Mouse (Mus musculus) cerebellum, postnatal 14 days (tissue): ENCODE data around the gene Zfp9.

Source experiments
- DNase-seq, 2 experiments: peaks; one replicate each; pipeline ENCODE4 v3.0.0; 2021; ENCODE audit warnings: mixed read lengths in 2 of 2

The Zfp9 gene

DNA sequence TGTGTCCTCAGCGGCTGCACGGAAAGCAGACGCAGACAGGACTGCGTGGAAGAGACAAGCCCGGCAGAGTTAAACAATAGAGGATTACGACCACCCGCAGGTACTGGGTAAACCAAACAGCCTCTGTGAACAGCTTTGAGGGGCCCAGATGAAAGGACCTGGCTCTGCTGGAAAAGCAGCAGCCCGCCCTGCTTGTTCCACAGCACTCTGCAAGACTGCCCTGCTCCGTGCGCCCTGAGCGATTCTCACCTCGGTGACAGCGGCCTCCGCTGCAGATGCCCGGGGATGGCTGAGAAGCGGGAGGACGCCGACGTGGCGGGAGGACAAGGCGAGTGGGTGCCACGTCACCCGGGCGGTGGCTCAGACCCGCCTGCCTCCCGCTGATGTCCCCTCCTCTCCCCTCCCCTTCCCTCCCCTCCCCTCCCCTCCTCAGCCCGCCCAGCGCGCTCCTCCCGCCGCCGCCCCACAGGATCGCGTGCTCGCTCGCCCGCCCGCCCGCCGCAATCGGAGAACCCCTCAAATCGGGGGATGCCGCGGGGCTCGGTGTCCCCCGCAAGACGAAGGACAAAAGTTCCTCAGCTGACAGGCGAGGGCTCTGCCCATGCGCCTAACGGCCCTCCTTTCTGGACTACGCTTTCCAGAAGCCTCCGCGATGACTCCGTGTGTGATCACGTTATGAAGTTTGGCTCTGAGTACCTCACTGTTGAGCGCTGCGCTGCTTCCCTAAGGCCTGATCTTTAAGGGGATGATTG, at the start of gene Zfp9:
Gene Zfp9 (minus strand): TSS at position 364 of the 752 bp plus-strand sequence.
- peak; percentile 85 to 89 for DNase-seq

GRCm38 (mm10) chr6:118520668-118521067, 41.5 kb upstream of the Zfp9 start:
- no peak for DNase-seq

- DNase-seq = no peak
Observed at GRCm38 (mm10) chr6:118513335-118514012, 34.4 kb upstream of the Zfp9 start.

DNA sequence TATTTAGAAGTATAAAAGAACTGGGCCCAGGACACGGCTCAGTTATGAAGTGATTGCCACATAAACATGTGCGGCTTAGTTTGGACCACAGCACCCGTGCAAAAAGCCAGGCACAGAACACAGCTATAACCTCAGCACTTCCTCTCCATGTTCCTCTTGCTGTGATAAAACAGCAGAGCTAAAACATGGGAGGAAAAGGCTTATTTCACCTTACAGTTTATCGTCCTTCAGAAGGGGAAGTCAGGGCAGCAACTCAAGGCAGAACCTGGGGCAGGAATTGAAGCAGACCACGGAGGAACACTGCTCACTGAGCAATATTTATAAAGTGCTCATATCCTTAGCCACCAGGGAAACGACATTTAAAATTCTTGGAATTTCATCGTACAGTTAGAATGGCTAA, 19.9 kb upstream of the Zfp9 start:
- no peak for DNase-seq

DNA sequence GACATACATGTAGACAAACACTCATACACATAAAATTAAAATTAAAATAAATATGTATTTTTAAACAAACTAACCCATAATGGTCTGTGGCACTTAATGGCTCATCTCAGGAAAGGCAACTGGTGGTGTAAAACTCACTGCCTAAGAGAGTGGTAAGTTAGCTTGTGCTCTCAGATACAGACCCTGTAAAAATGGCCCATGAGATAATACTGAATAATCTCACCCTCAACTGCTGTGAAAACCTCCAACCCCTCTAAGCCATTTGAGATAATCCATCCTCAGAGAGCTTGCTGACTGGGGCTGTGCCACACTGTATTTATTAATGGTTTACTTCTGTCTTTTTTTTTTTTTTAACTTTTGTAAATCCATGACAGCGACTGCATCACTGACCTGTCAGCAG, 3.0 kb upstream of the Zfp9 start:
- DNase-seq = no peak

DNA sequence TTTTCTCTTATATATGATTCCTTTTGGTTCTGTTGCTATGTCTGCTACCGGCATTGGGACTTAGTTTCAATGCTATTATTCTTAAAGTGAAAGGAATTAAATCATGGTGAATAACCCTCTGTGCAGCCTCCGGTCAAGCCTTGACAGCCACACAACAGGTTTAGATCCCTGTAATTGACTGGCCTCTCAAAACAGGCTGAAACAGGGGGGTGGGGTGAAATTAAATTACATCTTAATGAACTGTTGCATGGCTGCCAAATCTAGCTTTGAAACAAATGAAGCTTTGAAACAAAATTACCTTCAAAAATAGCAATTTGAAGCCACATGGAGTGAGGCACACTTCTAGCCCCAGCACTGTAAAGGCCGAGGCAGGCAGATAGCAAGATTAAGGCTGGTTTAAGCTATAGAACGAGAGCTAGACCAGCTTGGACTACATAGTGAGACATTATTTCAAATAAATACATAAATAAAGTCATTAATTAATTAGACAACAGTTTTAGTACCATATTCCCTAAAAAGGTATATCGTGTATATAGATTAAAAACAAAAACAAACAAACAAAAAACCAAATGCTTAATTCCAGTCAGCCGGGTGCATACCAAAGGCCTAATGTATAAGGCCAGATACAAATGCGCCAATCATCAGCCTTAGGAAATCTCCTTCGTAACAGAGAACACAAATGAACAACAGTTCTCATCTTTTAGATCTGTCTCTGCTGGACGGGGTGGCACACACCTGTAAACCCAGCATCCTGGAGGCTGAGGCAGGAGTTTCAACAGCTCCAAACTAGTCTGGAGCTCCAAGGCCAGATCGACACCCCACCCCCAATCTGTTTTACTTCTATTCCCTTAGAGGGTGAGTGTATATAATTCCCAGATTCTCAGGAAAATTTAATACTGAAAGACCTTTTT, 990 bp downstream of the Zfp9 start:
- peak; percentile 22 to 31 for DNase-seq

DNA sequence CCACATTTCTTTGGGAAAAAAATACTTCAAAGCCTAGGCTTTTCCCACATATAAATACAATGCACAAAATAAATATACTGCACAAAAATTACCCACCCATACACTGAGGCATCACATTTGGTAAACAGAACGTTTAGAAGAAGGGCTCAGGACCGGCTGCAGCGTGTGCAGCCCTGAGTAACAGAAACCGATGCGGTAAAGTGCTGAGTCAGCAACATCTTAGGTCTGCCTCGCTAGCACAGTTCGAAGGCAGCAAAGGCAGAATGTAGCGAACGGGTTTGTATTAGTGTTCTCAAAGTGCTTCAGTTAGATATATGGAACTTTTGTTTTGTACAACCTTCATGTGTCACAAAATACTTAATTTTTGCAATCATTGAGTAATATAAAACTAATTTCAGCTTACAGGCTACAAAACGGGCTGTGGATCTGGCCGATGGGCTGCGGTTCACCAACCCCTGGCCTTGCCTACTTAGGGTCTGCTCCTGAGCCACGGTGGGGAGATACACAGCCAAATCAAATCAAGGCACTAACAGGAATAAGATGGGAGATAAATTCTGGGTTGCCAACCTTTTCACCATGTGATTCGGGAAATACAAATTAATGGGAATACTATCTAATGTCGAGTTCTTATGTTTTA, 16.9 kb downstream of the Zfp9 start:
- no peak for DNase-seq

GRCm38 (mm10) chr6:118457726-118458125, 21.4 kb downstream of the Zfp9 start:
- DNase-seq = no peak

DNA sequence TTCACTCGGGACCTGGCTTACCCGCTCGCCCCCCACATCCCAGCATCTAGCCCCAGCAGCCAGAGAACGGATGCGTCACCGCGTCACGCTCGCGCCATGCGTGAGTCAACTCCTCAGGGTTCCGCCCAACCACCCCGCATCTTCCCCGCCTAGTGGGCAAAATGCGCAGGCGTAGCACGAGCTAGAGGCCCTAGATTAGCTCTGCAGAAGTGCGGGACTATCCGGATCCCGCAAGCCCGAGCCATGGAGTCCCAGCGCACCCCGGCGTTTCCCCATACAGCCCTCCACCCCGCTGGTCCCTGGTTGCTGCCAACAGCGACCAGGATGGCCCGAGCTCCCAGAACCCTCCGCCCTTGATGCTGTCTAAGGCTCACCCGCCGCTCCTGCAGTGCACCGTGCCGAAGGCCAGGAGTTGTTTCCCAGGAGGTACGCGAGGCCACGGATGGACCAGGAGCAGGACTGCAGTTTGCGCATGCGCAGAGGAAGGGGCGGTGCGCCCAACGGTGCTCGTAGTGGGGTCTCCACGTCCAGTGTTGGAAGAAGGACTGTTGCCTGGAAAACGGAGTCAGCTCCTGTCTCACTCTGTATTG, 24.0 kb downstream of the Zfp9 start, which contains the start of gene Zfp248:
Gene Zfp248 (minus strand): TSS at position 487 of the 590 bp plus-strand sequence.
- peak; percentile 94 to 95 for DNase-seq

GRCm38 (mm10) chr6:118454452-118454851, 24.7 kb downstream of the Zfp9 start:
- DNase-seq = no peak

DNA sequence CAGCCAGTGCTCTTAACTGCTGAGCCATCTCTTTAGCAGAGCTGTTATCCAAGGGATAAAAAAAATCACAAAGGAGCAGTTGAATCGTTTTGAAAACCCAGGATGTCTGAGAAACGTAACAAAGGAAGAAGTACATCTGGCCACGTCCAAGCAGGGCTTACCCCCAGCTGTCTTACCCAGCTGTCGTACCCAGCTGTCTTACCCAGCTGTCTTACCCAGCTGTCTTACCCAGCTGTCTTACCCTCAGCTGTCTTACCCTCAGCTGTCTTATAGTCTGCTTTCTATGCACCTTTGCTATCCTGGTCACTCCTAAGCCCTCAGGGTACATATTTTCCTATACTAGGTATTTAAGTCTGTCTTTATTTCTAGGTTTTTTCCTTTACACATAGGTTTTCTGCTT, 47.6 kb downstream of the Zfp9 start:
- DNase-seq = no peak

GRCm38 (mm10) chr6:118426666-118427065, 52.5 kb downstream of the Zfp9 start:
- no peak for DNase-seq

GRCm38 (mm10) chr6:118419050-118419920, 59.8 kb downstream of the Zfp9 start, which contains the start of gene Bms1:
Gene Bms1, minus strand, starts transcription at chr6:118419474.
- DNase-seq = peak; percentile 99 to 100
